Mouse (Mus musculus): ENCODE data around the gene Atp1b1. TPM values are rescaled to one million over a fixed set of nuclear protein-coding genes. Genes with fewer than 3 reads are reported as not detected.

The Atp1b1 gene
- polyA plus RNA-seq, 1 experiment, result 18.7 TPM

GRCm38 (mm10) chr1:164406506-164406905, 51.6 kb downstream of the Atp1b1 start:
- Histone ChIP-seq H3K4me1 (ENCODE audit: control insufficient read depth, insufficient read depth, insufficient read length, low read length) (no peaks in the 10 kb centered on the region), H3K27ac (replicated peaks; ENCODE audit: low read depth, low read length) (no peak overlapping the region), H3K4me3 (ENCODE audit: insufficient read depth, low read depth, low read length) (no peak overlapping the region)

DNA sequence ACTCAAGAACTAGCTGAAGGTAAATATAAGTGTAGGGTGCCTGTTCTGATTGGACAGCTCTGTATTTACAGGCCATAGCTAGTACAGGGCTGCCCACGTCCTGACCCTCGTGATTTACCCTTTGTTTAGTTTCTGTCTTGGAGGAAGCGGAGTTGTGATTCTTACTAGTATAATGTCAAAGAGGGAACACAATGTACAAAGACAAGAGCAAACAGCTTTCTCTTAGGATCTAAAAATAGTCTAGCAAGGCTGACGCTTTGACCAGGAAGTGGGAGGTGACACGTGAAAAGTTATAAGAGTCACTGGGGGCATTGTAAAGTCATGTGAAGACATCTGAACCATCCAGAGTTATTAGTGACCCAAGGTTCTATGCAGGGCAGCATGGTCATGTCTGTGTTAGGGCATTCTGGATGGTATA, 52.8 kb downstream of the Atp1b1 start:
- H3K27ac ChIP-seq (replicated peaks; ENCODE audit: low read depth, low read length), result no peak overlapping the region; the same call in 1 of the 2 replicates
- H3K4me1 ChIP-seq (ENCODE audit: control insufficient read depth, insufficient read depth, insufficient read length, low read length), result no peaks in the 10 kb centered on the region
- H3K4me3 ChIP-seq (ENCODE audit: insufficient read depth, low read depth, low read length), result no peak overlapping the region

DNA sequence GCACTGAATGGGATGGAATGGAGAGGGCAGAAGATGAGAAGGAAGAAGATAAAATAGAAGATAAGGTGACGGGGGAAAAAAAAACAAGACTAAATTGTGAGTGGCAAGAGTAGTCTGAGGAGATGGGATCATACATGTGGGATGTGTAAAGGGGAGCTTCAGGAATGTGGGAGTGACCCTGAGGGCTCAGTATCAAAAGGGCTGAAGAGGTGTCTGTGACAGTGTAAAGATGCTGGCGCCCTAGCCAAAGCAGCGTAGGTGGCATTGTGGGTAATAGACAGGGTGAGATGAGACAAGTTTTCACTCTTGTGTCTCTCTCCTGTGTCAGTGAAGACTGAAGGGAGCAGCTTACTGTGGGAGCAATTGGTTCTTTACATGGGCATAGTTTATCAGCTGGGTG, 58.6 kb downstream of the Atp1b1 start:
- no peak overlapping the region for H3K4me3 ChIP-seq (ENCODE audit: insufficient read depth, low read depth, low read length)
- H3K4me1 ChIP-seq (ENCODE audit: control insufficient read depth, insufficient read depth, insufficient read length, low read length), result no peaks in the 10 kb centered on the region
- no peak overlapping the region for H3K27ac ChIP-seq (replicated peaks; ENCODE audit: low read depth, low read length)

- H3K27ac ChIP-seq (replicated peaks; ENCODE audit: low read depth, low read length), result no peak overlapping the region
Measured at GRCm38 (mm10) chr1:164397672-164398071, 60.5 kb downstream of the Atp1b1 start.

GRCm38 (mm10) chr1:164395131-164395780, 62.9 kb downstream of the Atp1b1 start:
- no peaks in the 10 kb centered on the region for H3K4me1 ChIP-seq (ENCODE audit: control insufficient read depth, insufficient read depth, insufficient read length, low read length)
- no peak overlapping the region for H3K27ac ChIP-seq (replicated peaks; ENCODE audit: low read depth, low read length)
- no peak overlapping the region for H3K4me3 ChIP-seq (ENCODE audit: insufficient read depth, low read depth, low read length)

More at GRCm38 (mm10) chr1:164397672-164398071, 60.5 kb downstream of the Atp1b1 start:
- Histone ChIP-seq H3K4me1 (ENCODE audit: control insufficient read depth, insufficient read depth, insufficient read length, low read length) (no peaks in the 10 kb centered on the region), H3K4me3 (ENCODE audit: insufficient read depth, low read depth, low read length) (no peak overlapping the region)

GRCm38 (mm10) chr1:164392176-164392575, 66.0 kb downstream of the Atp1b1 start:
- H3K4me3 ChIP-seq (ENCODE audit: insufficient read depth, low read depth, low read length), result no peak overlapping the region
- H3K27ac ChIP-seq (replicated peaks; ENCODE audit: low read depth, low read length), result no peak overlapping the region
- no peaks in the 10 kb centered on the region for H3K4me1 ChIP-seq (ENCODE audit: control insufficient read depth, insufficient read depth, insufficient read length, low read length)

DNA sequence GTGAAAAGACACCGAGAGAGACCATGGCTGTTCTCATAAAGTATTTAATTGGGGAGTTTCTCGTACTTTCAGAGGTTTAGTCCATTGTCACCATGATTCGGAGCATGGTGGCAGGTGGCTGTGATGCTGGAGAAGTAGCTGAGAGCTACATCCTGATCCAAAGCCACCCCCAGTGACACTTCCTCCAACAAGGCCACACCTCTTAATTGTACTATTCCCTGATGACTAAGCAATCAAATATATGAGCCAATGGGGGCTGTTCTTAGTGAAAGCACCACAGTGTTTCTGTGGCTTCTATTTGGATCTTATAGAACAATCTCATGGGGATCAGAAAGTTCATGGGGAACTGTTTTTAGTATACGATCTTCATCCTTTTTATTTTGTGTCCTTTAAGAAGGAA, 68.4 kb downstream of the Atp1b1 start:
- no peak overlapping the region for H3K4me3 ChIP-seq (ENCODE audit: insufficient read depth, low read depth, low read length)
- no peaks in the 10 kb centered on the region for H3K4me1 ChIP-seq (ENCODE audit: control insufficient read depth, insufficient read depth, insufficient read length, low read length)

More for the DNA sequence above, 68.4 kb downstream of the Atp1b1 start:
- H3K27ac ChIP-seq (replicated peaks; ENCODE audit: low read depth, low read length), result no peak overlapping the region

Other genes with a start within 250 kb of the Atp1b1 start
- 3.5 and 4.1 TPM in 2 replicates for gene Slc19a2, start 209.3 kb downstream of the Atp1b1 start, polyA plus RNA-seq (2012; ENCODE audit: insufficient read depth, insufficient read length, missing spikeins)
- 7.7 and 8.3 TPM in 2 replicates for gene Ccdc181, start 182.8 kb downstream of the Atp1b1 start, polyA plus RNA-seq (2012; ENCODE audit: insufficient read depth, insufficient read length, missing spikeins)
- 16.1 and 20.5 TPM in 2 replicates for gene Nme7, start 154.2 kb downstream of the Atp1b1 start, polyA plus RNA-seq (2012; ENCODE audit: insufficient read depth, insufficient read length, missing spikeins)
- 15.7 and 16.9 TPM in 2 replicates for gene Blzf1, start 150.9 kb downstream of the Atp1b1 start, polyA plus RNA-seq (2012; ENCODE audit: insufficient read depth, insufficient read length, missing spikeins)

All from brown adipose tissue, adult 24 weeks (tissue).